Mouse (Mus musculus) ES-E14 (cell line): ENCODE measurements around the gene Mfsd2b. TPM values are rescaled to one million over a fixed set of nuclear protein-coding genes. Genes with fewer than 3 reads are reported as not detected.
A peak's percentile ranks its signal among the peaks of the same experiment; 100 is the strongest.

Experiments
- DNase-seq: peaks from one replicate; pipeline ENCODE4 v3.0.0-alpha.2; 2013; ENCODE audit warnings: low read depth, low spot score
- H3K27ac ChIP-seq: 2 replicates; pipeline ENCODE4 v1.5.1; 2012; ENCODE audit warnings: low read depth, mild to moderate bottlenecking, low read length, moderate library complexity, mixed read lengths; ENCODE audit not compliant: poor library complexity, insufficient read depth, severe bottlenecking
- H3K36me3 ChIP-seq: 2 replicates; pipeline ENCODE4 v1.6.1; 2012; ENCODE audit warnings: mild to moderate bottlenecking, low read length, moderate library complexity, mixed read lengths; ENCODE audit not compliant: control insufficient read depth, poor library complexity, insufficient read depth, severe bottlenecking
- H3K4me1 ChIP-seq, 2 experiments: fragments of 150-350 bp in 1 of 2; sonication (generic) in 1 of 2; 2 replicates each; pipeline ENCODE4 v1.6.1; 2012; ENCODE audit warnings: low read length in 2 of 2, mild to moderate bottlenecking in 1 of 2, mixed read lengths in 1 of 2; ENCODE audit not compliant: control insufficient read depth in 2 of 2, insufficient read depth in 2 of 2, poor library complexity in 1 of 2
- H3K4me3 ChIP-seq, 2 experiments: fragments of 150-350 bp in 1 of 2; sonication (generic) in 1 of 2; 2 replicates each; pipeline ENCODE4 v1.5.1; 2012; ENCODE audit warnings: low read length in 2 of 2, low read depth in 1 of 2, mild to moderate bottlenecking in 1 of 2, mixed read lengths in 1 of 2; ENCODE audit not compliant: insufficient read depth in 1 of 2, poor library complexity in 1 of 2, severe bottlenecking in 1 of 2
- H3K9ac ChIP-seq: 2 replicates; pipeline ENCODE4 v1.6.1; 2012; ENCODE audit warnings: low read depth, mild to moderate bottlenecking, low read length, mixed read lengths; ENCODE audit not compliant: poor library complexity, insufficient read depth, severe bottlenecking
- H3K9me3 ChIP-seq: fragments of 150-350 bp; sonication (generic); 2 replicates; pipeline ENCODE4 v1.6.1; 2012; ENCODE audit warnings: low read depth, mild to moderate bottlenecking, low read length; ENCODE audit not compliant: control insufficient read depth, insufficient read depth
- CHD2 ChIP-seq: IDR thresholded peaks from 2 replicates; pipeline ENCODE4 v1.6.1; 2014; ENCODE audit warnings: mild to moderate bottlenecking, low read depth, low read length, inconsistent platforms
- HCFC1 ChIP-seq: IDR thresholded peaks from 2 replicates; pipeline ENCODE4 v1.6.1; 2012; ENCODE audit warnings: low read length, inconsistent platforms, borderline replicate concordance; ENCODE audit not compliant: insufficient read depth
- MAFK ChIP-seq: IDR thresholded peaks from 2 replicates; pipeline ENCODE4 v1.6.1; 2014; ENCODE audit warnings: mild to moderate bottlenecking, low read depth, low read length, inconsistent platforms; ENCODE audit not compliant: insufficient read depth
- ZC3H11A ChIP-seq: IDR thresholded peaks from 2 replicates; pipeline ENCODE4 v1.6.1; 2012; ENCODE audit warnings: low read depth, mild to moderate bottlenecking, inconsistent platforms, low read length, borderline replicate concordance
- ZNF384 ChIP-seq: IDR thresholded peaks from 2 replicates; pipeline ENCODE4 v1.6.1; 2012; ENCODE audit warnings: low read depth, low read length, inconsistent platforms
- in situ Hi-C, 2 experiments: fragments of 600-800 bp; cut with MboI; formaldehyde crosslinking; loops; one replicate each; pipeline ENCODE4 v1.15.1; 2025; ENCODE audit warnings: low sequenced_read_pairs in 2 of 2, inconsistent platforms in 1 of 2; ENCODE audit not compliant: unreplicated experiment in 2 of 2
- total RNA-seq: library from RNA; depleted of rRNA; stranded (reverse); fragments of 300-350 nt; gene quantifications from 2 replicates; pipeline ENCODE4 v1.2.3, GENCODE M21; 2012

Mfsd2b gene
- total RNA-seq, 1 experiment = 3.2 TPM

DNA sequence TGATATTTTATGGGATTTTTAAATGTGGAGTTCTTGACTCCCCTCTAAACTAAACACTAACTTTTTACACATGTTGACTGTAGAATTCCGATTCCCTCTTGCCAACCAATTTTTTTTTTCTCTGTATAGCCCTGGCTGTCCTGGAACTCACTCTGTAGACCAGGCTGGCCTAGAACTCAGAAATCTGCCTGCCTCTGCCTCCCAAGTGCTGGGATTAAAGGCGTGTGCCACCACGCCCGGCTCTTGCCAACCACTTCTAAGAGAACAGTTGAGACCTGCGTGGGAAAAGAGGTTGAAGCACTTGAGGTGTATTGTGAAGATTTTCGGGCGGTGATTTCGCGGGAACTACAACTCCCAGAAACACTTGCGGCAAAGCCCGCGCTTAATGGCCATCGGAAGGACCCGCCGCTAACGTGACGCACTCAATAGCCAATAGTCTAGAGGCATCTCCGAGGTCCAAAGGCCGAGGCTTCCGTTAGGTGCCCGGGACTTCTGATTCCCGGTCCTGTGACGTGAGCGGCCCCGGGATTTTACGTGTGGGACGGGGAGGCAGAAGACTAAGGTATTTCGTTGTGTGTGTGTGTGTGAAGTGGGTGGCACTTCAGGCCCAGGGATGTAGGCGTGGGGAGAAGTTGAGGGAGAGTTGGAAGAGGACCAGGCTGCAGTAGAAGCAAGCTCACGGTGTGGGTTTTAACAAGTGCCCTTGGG, 31.1 kb downstream of the Mfsd2b start, which contains the start of gene Wdcp:
Wdcp (plus strand) TSS at position 414 of the 708 bp plus-strand sequence.
- H3K9me3 ChIP-seq = no peaks in the 10 kb centered on the region
- peak within 1 kb of the TSS; percentile 93 to 97 for H3K4me3 ChIP-seq
- H3K27ac ChIP-seq = no peak within 1 kb of the TSS
- peaks cover 2% of the 10 kb centered on the region; the same call in 1 of the 2 replicates for H3K36me3 ChIP-seq
- peak within 1 kb of the TSS; percentile 86 for H3K9ac ChIP-seq
- DNase-seq = peak; percentile 85
- TF ChIP-seq HCFC1 (peak; percentile 90), MAFK (no peak), CHD2 (peak; percentile 64)
- in situ Hi-C loops = no loop called here
- H3K4me1 ChIP-seq = peaks cover 6% of the 10 kb centered on the region in 2 experiments; a peak in 2 of 4 replicates

DNA sequence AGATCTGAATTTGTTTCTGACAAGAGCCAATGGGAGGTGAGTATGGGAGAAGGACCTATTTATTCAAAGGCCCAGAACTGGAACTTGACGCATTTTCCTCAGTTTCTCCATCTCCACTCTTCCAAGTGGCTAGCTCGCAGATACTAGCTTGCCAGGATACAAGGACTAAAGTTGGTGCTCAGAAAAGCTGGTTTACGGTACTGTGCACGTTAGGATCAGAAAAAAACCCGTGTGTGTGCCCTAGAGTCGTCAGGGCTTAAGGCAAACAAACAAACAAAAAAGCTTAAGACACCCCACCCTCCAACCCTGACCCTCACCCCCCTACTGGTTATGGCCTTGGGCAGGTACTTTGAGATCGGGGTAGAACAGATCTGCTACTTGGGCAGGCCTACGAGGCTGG, 31.7 kb downstream of the Mfsd2b start:
- Histone ChIP-seq H3K9me3 (no peaks in the 10 kb centered on the region), H3K4me1 (peaks cover 6% of the 10 kb centered on the region in 2 experiments; a peak in 2 of 4 replicates), H3K36me3 (peaks cover 2% of the 10 kb centered on the region; the same call in 1 of the 2 replicates), H3K9ac (no peak overlapping the region), H3K27ac (no peak overlapping the region), H3K4me3 (no peak overlapping the region)
- in situ Hi-C loops = no loop called here
- DNase-seq = no peak
- TF ChIP-seq CHD2 (no peak), ZNF384 (no peak), HCFC1 (no peak), MAFK (no peak), ZC3H11A (no peak)

DNA sequence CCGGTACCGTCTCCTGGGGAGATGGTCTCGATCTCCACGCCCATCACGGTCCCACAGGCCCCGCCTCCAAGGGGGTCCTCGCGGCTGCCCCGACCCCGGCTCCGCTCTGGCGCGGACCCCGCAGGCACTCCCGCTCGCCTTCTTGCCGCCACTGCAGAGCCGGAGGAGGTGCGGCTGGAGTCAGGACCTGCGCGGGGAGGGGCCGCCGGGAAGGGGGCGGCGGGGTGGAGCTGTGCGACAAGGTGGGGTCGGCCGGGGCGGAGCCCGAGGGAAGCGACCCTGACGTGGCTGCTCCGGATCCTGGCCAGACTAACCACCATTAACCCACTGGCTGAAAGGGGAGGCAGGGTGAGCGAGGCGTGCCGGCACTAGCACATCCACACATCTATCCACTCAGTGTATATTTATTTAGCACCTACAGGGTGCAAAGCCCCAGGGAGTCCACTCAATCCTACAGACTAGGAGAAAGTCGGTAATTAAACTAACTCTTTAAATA, 32.7 kb downstream of the Mfsd2b start, which contains the start of gene Fkbp1b:
Fkbp1b (minus strand) TSS at position 200 of the 496 bp plus-strand sequence.
- DNase-seq = no peak
- Histone ChIP-seq H3K36me3 (no peaks in the 10 kb centered on the region), H3K4me3 (peak within 1 kb of the TSS; percentile 72 to 80), H3K4me1 (peaks cover 6% of the 10 kb centered on the region in 2 experiments; a peak in 2 of 4 replicates), H3K27ac (no peak within 1 kb of the TSS), H3K9me3 (no peaks in the 10 kb centered on the region), H3K9ac (peak within 1 kb of the TSS; percentile 66)
- in situ Hi-C loops = no loop called here
- TF ChIP-seq HCFC1 (0 out of 2 replicates have a peak, but pooled peaks have one; percentile 52), ZNF384 (no peak), MAFK (no peak), CHD2 (no peak), ZC3H11A (no peak)

DNA sequence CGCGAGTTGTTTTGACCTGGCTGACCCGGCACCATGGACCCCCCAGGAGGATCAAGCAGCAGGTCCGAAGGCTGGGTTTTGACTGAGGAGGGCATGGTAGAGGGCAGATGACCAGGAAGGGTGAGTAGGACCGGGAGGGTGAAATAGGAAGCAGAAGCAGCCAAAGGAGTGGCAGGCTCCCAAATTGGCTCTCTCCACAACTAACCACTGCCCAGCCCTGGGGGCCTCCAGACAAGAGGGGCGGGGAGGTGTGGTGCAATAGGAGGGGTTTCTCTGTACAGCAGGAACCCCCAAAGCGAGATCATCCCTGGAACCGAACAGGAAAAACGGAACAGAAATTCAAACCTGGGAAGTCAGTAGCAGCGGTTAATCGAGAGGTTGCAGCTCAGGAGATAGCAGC, 33.4 kb downstream of the Mfsd2b start:
- Histone ChIP-seq H3K9ac (peak overlapping the region; percentile 66), H3K4me1 (peaks cover 6% of the 10 kb centered on the region in 2 experiments; a peak in 2 of 4 replicates), H3K9me3 (no peaks in the 10 kb centered on the region), H3K36me3 (no peaks in the 10 kb centered on the region), H3K27ac (no peak overlapping the region), H3K4me3 (peak overlapping the region; percentile 72 to 80)
- TF ChIP-seq ZNF384 (no peak), HCFC1 (no peak)
- in situ Hi-C loops = no loop called here
- no peak for DNase-seq

DNA sequence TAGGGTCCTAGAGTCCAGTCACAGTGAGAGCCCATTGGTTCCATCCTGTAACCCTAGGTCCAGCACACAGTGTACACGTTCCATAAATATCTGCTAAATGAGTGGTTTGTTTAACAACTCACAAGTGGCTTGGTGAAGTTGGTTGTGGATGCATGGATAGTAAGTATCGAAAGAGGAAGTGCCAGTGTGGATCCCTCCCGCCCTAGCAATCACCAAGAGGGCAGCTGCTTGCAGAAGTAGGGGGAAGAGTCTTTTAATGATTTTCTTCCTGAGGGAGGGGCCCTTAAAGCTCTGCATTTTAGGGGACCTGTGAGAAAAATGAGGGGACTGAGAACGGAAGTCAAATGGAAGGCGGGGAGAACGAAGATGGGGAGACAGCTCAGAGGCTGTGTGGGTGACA, 34.1 kb downstream of the Mfsd2b start:
- Histone ChIP-seq H3K9ac (no peak overlapping the region), H3K4me1 (peaks cover 6% of the 10 kb centered on the region in 2 experiments; a peak in 2 of 4 replicates), H3K9me3 (no peaks in the 10 kb centered on the region), H3K27ac (no peak overlapping the region), H3K4me3 (no peak overlapping the region), H3K36me3 (no peaks in the 10 kb centered on the region)
- DNase-seq = no peak
- in situ Hi-C loops = no loop called here
- TF ChIP-seq ZC3H11A = no peak
- TF ChIP-seq MAFK = no peak
- TF ChIP-seq ZNF384 = no peak
- no peak for TF ChIP-seq HCFC1
- TF ChIP-seq CHD2 = no peak
